Mouse (Mus musculus) neural tube, embryonic 11.5 days (tissue): ENCODE measurements around the gene Map3k7. TPM values are rescaled to one million over a fixed set of nuclear protein-coding genes. Genes with fewer than 3 reads are reported as not detected.
"Not testable (repeated sequence)": the region's sequence is repeated elsewhere in the genome, so short reads cannot be mapped to it uniquely, and the experiment has no call there.

Experiments used
- ATAC-seq: fragments of 200-750 bp; cut with Nextera tagmentation; 2 replicates; pipeline ENCODE4 v1.8.0; 2017; ENCODE audit warnings: moderate number of reproducible peaks, mild to moderate bottlenecking, moderate TSS enrichment, moderate library complexity; ENCODE audit not compliant: insufficient read depth, low FRiP score, low TSS enrichment
- DNase-seq: peaks from one replicate; pipeline ENCODE4 v3.0.0-alpha.2; 2015; ENCODE audit warnings: low spot score
- H3K27ac ChIP-seq: fragments of 300-500 bp; sonication (generic); 2 replicates; pipeline ENCODE4 v1.5.1; 2014; ENCODE audit warnings: low read depth, mild to moderate bottlenecking, low read length
- H3K27me3 ChIP-seq: fragments of 300-500 bp; sonication (generic); 2 replicates; pipeline ENCODE4 v1.6.1; 2014; ENCODE audit warnings: mild to moderate bottlenecking, low read length, mixed read lengths; ENCODE audit not compliant: control insufficient read depth, insufficient read depth
- H3K36me3 ChIP-seq: fragments of 300-500 bp; sonication (generic); 2 replicates; pipeline ENCODE4 v1.6.1; 2014; ENCODE audit warnings: mild to moderate bottlenecking, low read length, moderate library complexity, mixed read lengths; ENCODE audit not compliant: control insufficient read depth, insufficient read depth
- H3K4me1 ChIP-seq: fragments of 300-500 bp; sonication (generic); 2 replicates; pipeline ENCODE4 v1.6.1; 2014; ENCODE audit warnings: low read length, mixed read lengths; ENCODE audit not compliant: control insufficient read depth, insufficient read depth
- H3K4me2 ChIP-seq: fragments of 300-500 bp; sonication (generic); 2 replicates; pipeline ENCODE4 v1.6.1; 2014; ENCODE audit warnings: low read depth, mild to moderate bottlenecking, moderate library complexity
- H3K4me3 ChIP-seq: fragments of 300-500 bp; sonication (generic); 2 replicates; pipeline ENCODE4 v1.5.1; 2014; ENCODE audit warnings: low read depth, low read length
- H3K9ac ChIP-seq: fragments of 300-500 bp; sonication (generic); 2 replicates; pipeline ENCODE4 v1.6.1; 2014; ENCODE audit warnings: mild to moderate bottlenecking, low read length
- H3K9me3 ChIP-seq: fragments of 300-500 bp; sonication (generic); 2 replicates; pipeline ENCODE4 v1.6.1; 2016; ENCODE audit warnings: low read length; ENCODE audit not compliant: control insufficient read depth
- WGBS: fragments of 180-500 bp; shearing (Covaris S2); extraction: QIAGEN DNeasy Blood & Tissue Kit; methylation state at CpG from one replicate; pipeline ENCODE4 v1.1.7; 2014; 5-methylcytosine and 5-hydroxymethylcytosine counted together
- polyA plus RNA-seq: library from polyadenylated mRNA; unstranded; fragments of >200 nt; fragmentation: Nextera tagmentation; extraction: Ambion mirVana; gene quantifications from 2 replicates; pipeline ENCODE4 v1.2.1, GENCODE M21; 2014

Map3k7 gene
- polyA plus RNA-seq, 1 experiment from 2014 or later = 59.9 TPM

GRCm38 (mm10) chr4:32008095-32008494 is 44.2 kb downstream of the Map3k7 start:
- ATAC-seq (no peak), DNase-seq (no peak)
- Histone ChIP-seq H3K4me2 (no peak overlapping the region), H3K27ac (no peak overlapping the region), H3K9me3 (no peaks in the 10 kb centered on the region), H3K27me3 (no peaks in the 10 kb centered on the region), H3K4me3 (no peak overlapping the region), H3K9ac (no peak overlapping the region), H3K4me1 (no peaks in the 10 kb centered on the region), H3K36me3 (peaks cover 3% of the 10 kb centered on the region)
- 70% methylated on average over 4 of the region's 4 CpGs for WGBS

GRCm38 (mm10) chr4:32010808-32011207 is 46.9 kb downstream of the Map3k7 start:
- H3K4me2 ChIP-seq = no peak overlapping the region
- no peak overlapping the region for H3K4me3 ChIP-seq
- H3K9ac ChIP-seq = no peak overlapping the region
- peaks cover 2% of the 10 kb centered on the region; the same call in 1 of the 2 replicates for H3K36me3 ChIP-seq
- 89% methylated on average over 5 of the region's 5 CpGs for WGBS
- no peak overlapping the region for H3K27ac ChIP-seq
- no peaks in the 10 kb centered on the region for H3K27me3 ChIP-seq
- H3K4me1 ChIP-seq = no peaks in the 10 kb centered on the region
- DNase-seq = no peak
- H3K9me3 ChIP-seq = no peaks in the 10 kb centered on the region
- no peak for ATAC-seq

DNA sequence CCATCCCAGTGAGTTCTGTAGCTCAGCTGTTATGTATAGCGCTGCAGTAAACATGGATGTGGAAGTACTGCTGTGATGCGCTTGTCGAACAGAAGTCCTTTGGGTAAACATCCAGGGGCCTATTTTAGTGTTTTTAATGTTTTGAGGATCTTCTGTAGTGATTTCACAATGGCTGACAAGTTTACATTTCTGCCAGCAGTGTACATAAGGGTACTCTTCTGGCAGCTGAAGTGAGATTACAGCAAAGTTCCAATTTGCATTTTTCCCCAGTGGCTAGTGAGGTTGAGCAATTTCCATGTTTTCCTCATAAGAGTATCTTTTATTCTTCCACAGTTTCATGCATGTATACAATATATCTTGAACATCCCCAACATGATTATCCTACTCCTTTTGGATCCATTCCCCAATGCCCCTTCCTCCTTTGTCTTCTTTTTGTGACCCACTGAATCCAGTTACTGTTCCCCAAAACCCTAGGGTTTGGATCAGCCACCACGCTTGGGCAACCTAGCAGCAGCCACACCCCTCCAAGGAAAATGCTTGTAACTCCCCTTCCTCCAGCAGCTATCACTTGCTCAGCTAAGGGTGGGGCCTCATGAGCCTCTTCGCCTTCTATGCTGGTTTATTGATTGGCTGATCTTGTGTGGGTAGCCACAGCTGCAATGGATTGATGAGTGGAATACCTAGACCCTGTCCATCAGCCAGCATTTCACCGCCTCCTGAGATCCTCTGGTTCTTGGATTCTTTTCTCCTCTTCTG is 47.5 kb downstream of the Map3k7 start:
- H3K9ac ChIP-seq = no peak overlapping the region
- H3K4me2 ChIP-seq = no peak overlapping the region
- H3K9me3 ChIP-seq = no peaks in the 10 kb centered on the region
- 86% methylated on average over 6 of the region's 6 CpGs for WGBS
- ATAC-seq (no peak), DNase-seq (no peak)
- no peak overlapping the region for H3K4me3 ChIP-seq
- no peaks in the 10 kb centered on the region for H3K27me3 ChIP-seq
- H3K4me1 ChIP-seq = no peaks in the 10 kb centered on the region
- H3K36me3 ChIP-seq = peaks cover 2% of the 10 kb centered on the region; the same call in 1 of the 2 replicates
- no peak overlapping the region for H3K27ac ChIP-seq

DNA sequence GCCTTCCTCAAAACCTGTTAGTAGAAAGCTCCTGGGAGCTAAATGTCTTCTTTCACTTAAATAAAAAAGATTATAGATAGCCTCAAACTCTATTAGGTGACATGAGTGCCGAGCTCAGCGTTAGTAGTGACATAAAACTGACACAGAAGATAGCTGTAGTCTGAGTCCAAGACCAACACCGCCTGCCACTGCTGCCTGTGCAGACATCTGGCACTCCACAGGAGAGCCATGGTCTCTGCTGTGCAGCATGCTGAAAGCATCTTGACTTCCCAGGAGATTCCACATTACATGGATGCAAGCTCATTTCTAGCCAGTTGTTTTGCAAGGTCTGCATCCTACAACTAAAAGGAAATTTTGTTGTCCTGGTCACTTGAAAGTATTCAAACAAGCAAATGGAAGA is 57.2 kb downstream of the Map3k7 start:
- WGBS = 72% methylated on average over 3 of the region's 3 CpGs
- no peaks in the 10 kb centered on the region for H3K9me3 ChIP-seq

DNA sequence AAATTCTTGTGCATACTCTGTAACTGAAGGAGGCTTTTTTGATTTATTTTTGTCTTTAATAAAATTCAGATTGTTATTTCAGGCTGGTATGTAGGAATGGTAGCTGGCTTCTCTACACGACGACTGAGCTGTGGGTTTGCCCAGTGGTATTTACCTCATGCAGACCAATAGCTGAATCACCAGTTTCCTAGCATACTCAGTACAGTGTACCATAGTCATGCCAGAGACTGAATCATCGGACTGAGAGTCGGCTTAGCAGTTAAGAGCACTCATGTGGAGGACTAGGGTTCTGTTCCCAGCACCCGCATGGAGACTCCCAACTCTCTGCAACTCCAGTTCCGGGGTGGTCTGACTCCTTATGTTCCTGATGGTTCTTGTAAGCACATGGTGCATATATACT is 58.4 kb downstream of the Map3k7 start:
- whole genome bisulfite sequencing = 94% methylated on average over 6 of the region's 6 CpGs
- H3K9me3 ChIP-seq = no peaks in the 10 kb centered on the region
- no peaks in the 10 kb centered on the region for H3K27me3 ChIP-seq
- H3K27ac ChIP-seq = no peak overlapping the region
- ATAC-seq = no peak
- no peak overlapping the region for H3K9ac ChIP-seq
- no peaks in the 10 kb centered on the region for H3K4me1 ChIP-seq
- H3K4me2 ChIP-seq = no peak overlapping the region
- no peak for DNase-seq
- H3K36me3 ChIP-seq = peaks cover 8% of the 10 kb centered on the region
- H3K4me3 ChIP-seq = no peak overlapping the region

More for the DNA sequence above, 57.2 kb downstream of the Map3k7 start:
- Histone ChIP-seq H3K4me1 (no peaks in the 10 kb centered on the region), H3K4me3 (no peak overlapping the region), H3K4me2 (no peak overlapping the region), H3K36me3 (peaks cover 13% of the 10 kb centered on the region), H3K27ac (no peak overlapping the region), H3K9ac (no peak overlapping the region), H3K27me3 (no peaks in the 10 kb centered on the region)
- no peak for DNase-seq
- ATAC-seq = no peak

GRCm38 (mm10) chr4:32024170-32024569 is 60.3 kb downstream of the Map3k7 start:
- not testable (repeated sequence) for H3K27ac ChIP-seq, H3K4me3 ChIP-seq, H3K27me3 ChIP-seq, H3K9me3 ChIP-seq, ATAC-seq, DNase-seq, H3K9ac ChIP-seq, H3K4me1 ChIP-seq, H3K4me2 ChIP-seq, H3K36me3 ChIP-seq
- 88% methylated on average over 2 of the region's 2 CpGs for WGBS

- Histone ChIP-seq H3K27me3 (no peaks in the 10 kb centered on the region), H3K9me3 (no peaks in the 10 kb centered on the region), H3K9ac (no peak overlapping the region), H3K36me3 (peaks cover 3% of the 10 kb centered on the region; the same call in 1 of the 2 replicates), H3K27ac (no peak overlapping the region), H3K4me1 (no peaks in the 10 kb centered on the region), H3K4me2 (no peak overlapping the region), H3K4me3 (no peak overlapping the region)
- no peak for ATAC-seq
- WGBS = 88% methylated on average over 2 of the region's 2 CpGs
- no peak for DNase-seq
Observed at GRCm38 (mm10) chr4:32025105-32025504, 61.2 kb downstream of the Map3k7 start.

- Histone ChIP-seq H3K27ac (no peak overlapping the region), H3K4me3 (no peak overlapping the region), H3K9me3 (no peaks in the 10 kb centered on the region), H3K9ac (no peak overlapping the region), H3K36me3 (peaks cover 3% of the 10 kb centered on the region; the same call in 1 of the 2 replicates), H3K4me1 (no peaks in the 10 kb centered on the region), H3K27me3 (no peaks in the 10 kb centered on the region), H3K4me2 (no peak overlapping the region)
- DNase-seq (no peak), ATAC-seq (no peak)
- WGBS = 91% methylated on average over 9 of the region's 9 CpGs
Observed at GRCm38 (mm10) chr4:32027094-32027493, 63.2 kb downstream of the Map3k7 start.

GRCm38 (mm10) chr4:32037267-32037666 is 73.4 kb downstream of the Map3k7 start:
- DNase-seq (no peak), ATAC-seq (no peak)
- 52% methylated on average over 7 of the region's 7 CpGs for WGBS
- Histone ChIP-seq H3K4me1 (peaks cover 3% of the 10 kb centered on the region; the same call in 1 of the 2 replicates), H3K27me3 (no peaks in the 10 kb centered on the region), H3K36me3 (no peaks in the 10 kb centered on the region), H3K9me3 (no peaks in the 10 kb centered on the region), H3K4me3 (no peak overlapping the region), H3K4me2 (no peak overlapping the region), H3K9ac (no peak overlapping the region), H3K27ac (no peak overlapping the region)
